Mouse (Mus musculus) left cerebral cortex, postnatal 4 days (tissue): ENCODE data around the gene Ccdc96. TPM values are rescaled to one million over a fixed set of nuclear protein-coding genes. Genes with fewer than 3 reads are reported as not detected.

Experiments used
- DNase-seq: peaks from one replicate; pipeline ENCODE4 v3.0.0-alpha.2; 2022
- intact Hi-C: fragments of 180-260 bp; cut with DNase I; formaldehyde crosslinking; loops from one replicate; pipeline ENCODE4 v1.15.1; 2025
- total RNA-seq, 2 experiments: library from RNA; stranded (reverse); gene quantifications; 2 replicates each; pipeline ENCODE4 v1.2.3; 2021

The Ccdc96 gene
- 1 to 10 TPM; 1.5 TPM for total RNA-seq

GRCm38 (mm10) chr5:36484171-36484990 lies at the start of gene Ccdc96, which contains the start of gene Tada2b:
Gene Ccdc96, plus strand, starts transcription at chr5:36484588.
Gene Tada2b, minus strand, starts transcription at chr5:36484285.
- DNase-seq: peak; percentile 99
- intact Hi-C loops: no loop called here

DNA sequence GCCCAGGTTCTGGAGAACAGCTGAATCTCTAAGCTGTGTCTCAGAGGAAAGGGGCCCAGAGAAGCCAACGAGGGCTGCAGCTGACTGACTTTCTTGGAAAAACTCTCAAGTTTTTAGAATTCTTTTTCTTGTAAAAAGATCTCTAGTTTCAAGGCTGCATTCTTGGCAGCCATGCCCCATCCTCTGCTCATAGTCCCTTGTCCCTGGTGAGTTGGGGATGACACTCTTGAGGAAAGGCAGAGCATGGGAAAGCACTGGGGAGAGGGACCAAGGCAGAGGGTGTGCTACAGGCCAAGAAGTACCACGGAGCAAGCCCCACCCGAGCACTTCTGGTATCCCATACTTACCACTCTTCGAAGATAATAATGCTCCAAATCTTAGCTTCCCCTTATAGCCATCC lies 47.5 kb upstream of the Ccdc96 start:
- no peak for DNase-seq
- intact Hi-C loops: no loop called here

DNA sequence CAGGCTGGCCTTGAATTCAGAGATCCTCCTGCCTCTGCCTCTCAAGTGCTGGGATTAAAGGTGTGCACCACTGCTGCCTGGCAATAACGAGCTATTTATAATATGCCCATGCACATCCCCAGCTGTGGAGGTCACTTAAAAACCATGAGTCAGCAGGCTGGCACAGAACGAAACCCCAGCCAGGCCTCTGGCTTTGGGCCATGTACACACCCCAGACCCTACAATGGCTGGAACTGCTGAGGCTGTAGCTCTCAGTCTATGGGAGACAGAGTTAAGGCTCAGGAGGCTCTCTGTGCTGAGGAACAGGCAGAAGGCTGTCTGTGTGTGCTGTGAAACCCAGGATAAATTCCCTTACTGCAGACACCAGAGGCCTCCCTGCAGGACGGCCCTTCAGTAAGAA lies 43.6 kb upstream of the Ccdc96 start:
- intact Hi-C loops: no loop called here

GRCm38 (mm10) chr5:36444611-36445010 lies 39.8 kb upstream of the Ccdc96 start:
- peak; percentile 17 for DNase-seq
- intact Hi-C loops: no loop called here

More for the DNA sequence above, 43.6 kb upstream of the Ccdc96 start:
- DNase-seq: no peak

GRCm38 (mm10) chr5:36445028-36445427 lies 39.4 kb upstream of the Ccdc96 start:
- intact Hi-C loops: no loop called here
- DNase-seq: peak; percentile 69

DNA sequence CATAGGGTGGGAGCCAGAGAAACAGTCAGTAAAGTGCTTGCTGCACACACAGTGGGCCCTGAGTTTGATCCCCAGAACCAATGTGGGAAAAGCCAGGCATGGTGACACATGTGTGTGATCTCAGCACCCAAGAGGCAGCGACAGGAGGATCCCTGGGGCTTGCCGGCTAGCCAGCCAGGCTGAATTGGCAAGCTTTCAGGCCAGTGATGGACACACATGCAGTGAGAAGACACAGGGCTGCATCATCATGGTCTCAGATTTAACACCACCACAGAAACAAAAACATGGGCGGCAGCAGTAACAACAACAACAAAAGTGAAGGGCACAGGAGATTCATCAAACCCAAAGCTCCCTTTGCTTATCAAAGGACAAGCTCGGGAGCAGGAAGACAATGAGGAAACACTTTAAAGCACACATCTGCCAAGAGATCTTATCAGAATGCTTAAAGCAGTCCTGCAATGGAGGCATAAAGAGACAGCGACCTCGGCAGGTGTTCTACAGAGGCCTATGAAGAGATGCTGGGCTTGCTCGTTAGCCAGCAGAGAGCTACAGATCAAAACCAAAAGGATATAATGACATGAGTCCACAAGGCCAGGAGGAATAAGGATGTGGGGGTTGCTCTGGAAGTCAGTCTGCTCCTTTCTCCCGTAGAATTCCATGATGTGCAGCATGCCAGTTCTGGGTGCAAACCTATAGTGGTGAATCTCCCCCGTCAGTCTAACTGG lies 38.1 kb upstream of the Ccdc96 start:
- intact Hi-C loops: no loop called here
- no peak for DNase-seq

DNA sequence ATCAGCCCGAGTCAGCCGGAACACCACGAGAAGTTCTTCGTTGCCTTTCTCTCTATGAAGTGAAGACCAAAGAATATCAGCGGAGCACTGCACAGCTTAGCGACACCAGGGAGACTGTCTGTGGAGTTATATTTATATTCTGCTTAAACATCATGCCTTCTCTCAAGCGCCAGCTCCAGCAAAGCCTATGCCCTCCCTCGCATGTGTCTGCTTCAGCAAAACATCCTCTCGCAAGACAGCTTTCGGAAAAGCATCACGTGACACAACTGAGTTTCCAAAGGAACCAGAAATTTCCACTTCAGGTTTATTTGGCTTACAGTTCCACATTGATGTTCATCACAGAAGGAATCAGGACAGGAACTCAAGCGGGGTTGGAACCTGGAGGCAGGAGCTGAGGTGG lies 36.5 kb upstream of the Ccdc96 start:
- DNase-seq: no peak
- intact Hi-C loops: no loop called here

DNA sequence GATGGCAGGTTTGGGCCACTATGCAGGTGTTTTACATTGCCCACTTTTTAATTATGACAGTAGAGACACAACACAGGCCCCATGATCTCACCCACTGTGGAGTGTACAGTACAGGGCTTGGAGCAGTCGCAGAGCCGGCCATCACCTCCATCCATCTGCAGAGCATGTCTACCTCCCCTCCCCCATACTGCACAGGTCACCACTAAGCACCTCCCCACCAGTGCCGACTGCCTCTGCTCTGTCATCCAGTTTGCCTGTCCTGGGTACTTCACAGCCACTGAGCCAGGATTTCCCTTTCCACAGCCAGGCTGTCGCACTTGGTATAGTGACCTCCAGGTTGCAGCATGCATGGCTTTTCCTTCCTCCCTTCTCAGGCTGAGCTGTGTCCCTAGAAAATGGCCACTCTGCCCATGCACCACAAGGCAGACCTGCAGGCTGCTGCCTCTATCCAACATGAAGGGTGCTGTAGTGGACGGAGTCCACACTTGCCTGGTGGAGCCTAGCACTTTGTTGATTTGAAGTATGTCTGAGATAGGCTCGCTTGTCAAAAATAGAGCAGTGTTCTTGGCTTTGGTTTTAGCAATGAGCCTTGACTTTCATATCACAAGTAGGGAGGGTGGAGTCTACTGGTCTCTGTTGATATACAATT lies 34.6 kb upstream of the Ccdc96 start:
- intact Hi-C loops: no loop called here
- DNase-seq: no peak

GRCm38 (mm10) chr5:36451119-36451518 lies 33.3 kb upstream of the Ccdc96 start:
- intact Hi-C loops: no loop called here
- DNase-seq: no peak

DNA sequence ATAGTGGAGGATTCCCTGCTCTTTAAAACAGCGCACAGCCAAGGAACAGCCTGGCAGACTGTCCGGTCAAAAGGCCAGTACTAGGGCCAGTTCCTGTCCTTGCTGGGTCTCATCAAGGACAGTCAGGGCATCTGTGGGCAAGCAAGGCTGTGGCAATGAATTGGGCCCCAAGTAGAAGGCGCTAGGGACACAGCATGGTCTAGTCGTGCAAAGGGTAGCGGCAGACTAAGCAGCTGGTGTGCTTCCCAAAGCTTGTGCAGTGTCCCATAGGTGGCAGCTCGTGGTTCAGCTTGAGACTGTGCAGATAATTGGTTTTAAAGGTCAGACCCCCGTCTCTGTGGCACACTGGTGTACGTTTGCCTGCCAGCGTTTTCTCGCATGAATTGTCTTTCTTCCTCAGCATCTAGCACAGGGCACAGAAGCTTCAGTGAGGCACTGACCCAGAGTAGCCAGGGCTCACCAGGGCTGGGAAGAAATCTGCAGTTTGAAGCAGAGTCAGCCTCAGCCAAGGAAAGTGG lies 32.5 kb upstream of the Ccdc96 start:
- peak; percentile 25 for DNase-seq

DNA sequence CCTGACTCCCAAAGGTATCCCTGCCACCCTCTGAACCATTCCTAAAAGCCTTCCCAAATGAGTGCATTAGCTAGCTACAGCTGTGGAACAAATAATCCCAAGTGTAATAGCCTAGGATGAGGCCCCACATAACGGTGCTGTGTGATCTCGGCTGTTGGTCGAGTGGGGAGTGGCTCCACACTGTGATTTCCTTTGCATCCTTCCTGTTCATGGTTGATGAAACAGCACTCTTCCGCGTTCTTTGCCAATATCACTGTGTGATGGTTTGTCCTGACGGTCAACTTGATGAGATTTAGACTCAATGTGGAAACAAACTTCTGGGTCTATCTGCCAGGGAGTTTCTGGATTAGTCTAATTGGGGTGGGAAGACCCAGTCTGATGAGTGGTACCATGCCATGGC lies 31.6 kb upstream of the Ccdc96 start:
- intact Hi-C loops: no loop called here
- no peak for DNase-seq

More for the DNA sequence above, 32.5 kb upstream of the Ccdc96 start:
- intact Hi-C loops: no loop called here

DNA sequence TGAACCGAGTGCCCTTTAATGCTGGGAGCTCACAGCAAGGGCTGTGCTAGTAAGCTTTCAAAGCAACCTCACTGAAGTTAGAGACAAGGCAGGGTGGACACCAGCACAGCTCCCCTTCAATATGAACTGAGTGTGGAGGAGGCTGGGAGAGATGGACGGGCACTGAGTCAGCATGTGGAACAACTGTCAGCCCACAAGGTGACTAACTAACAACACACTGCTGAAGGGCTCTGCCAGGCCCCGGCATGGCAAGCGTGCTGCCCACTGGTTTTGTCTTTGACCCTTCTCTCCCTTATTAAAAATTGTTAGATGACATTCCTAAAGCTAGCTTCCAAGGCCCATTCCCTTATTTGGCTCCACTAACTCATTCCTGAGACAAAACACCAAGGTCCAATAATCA lies 26.7 kb upstream of the Ccdc96 start:
- no peak for DNase-seq
- intact Hi-C loops: no loop called here

GRCm38 (mm10) chr5:36458926-36459325 lies 25.5 kb upstream of the Ccdc96 start:
- DNase-seq: no peak

GRCm38 (mm10) chr5:36460712-36461111 lies 23.7 kb upstream of the Ccdc96 start:
- DNase-seq: no peak
- intact Hi-C loops: no loop called here

More at GRCm38 (mm10) chr5:36458926-36459325, 25.5 kb upstream of the Ccdc96 start:
- intact Hi-C loops: no loop called here

DNA sequence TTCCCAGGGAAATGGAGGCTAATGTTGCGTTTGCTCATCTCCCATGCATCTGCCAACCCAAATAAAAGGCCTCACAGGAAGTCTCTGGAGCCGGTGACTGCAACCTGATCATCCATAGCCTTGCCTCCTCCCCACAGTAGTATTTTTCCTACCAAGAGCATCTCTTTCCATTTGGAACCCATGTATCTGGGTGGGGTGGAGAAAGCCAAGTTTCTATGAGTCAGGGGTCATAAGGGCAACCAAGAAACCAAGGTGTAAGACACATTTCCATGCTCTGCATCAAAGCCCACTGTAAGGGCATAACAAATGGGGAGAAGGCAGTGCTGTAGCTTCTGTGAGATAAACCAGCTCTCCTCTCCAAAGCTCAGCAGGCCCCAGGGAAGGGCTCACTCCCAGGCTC lies 23.2 kb upstream of the Ccdc96 start:
- no peak for DNase-seq
- intact Hi-C loops: no loop called here

DNA sequence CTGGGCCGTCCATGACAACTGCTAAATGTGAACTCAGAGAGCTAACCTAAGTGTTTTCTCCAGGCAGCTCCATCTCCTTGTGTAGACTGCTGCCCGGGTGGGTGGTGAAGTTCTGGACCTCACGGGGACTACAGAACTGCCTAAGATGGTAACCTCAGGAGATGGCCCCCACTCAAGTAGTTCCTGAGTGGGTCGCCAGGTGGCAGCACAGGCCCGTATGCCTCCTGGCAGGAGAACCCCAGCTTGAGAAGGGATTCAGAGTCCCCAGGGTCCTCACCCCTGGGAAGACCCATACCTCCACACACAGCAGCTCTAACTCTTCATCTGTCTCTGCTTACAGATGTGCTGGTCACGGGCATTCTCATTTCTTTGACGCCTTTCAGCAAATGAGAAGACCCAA lies 21.6 kb upstream of the Ccdc96 start:
- peak; percentile 74 for DNase-seq
- intact Hi-C loops: no loop called here

GRCm38 (mm10) chr5:36463391-36463790 lies 21.0 kb upstream of the Ccdc96 start:
- DNase-seq: no peak
- intact Hi-C loops: no loop called here

- intact Hi-C loops: no loop called here
- DNase-seq: peak; percentile 98
Observed at GRCm38 (mm10) chr5:36464709-36465661, 19.4 kb upstream of the Ccdc96 start, which contains the start of gene Grpel1. Gene Grpel1, plus strand, starts transcription at chr5:36464998.

DNA sequence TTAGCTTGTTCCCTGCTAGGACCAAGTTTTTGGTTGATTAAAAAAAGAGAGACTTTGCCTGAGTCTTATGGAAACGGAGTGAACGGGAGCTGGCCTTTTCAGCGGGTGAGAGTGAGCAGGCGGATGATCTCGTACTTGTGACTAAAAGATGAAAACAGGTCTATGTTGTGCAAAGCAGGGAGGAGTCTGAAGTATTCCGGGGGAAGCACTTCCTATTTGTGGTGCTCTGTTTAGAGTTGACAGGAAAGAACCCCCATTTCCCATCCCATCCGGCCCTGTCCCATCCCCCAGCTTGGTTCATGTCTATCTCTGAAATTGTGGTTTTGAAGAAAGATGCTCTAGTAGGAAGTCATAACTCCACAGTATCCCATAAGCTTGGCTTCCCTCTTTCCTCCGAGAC lies 18.5 kb upstream of the Ccdc96 start:
- DNase-seq: no peak
- intact Hi-C loops: no loop called here

DNA sequence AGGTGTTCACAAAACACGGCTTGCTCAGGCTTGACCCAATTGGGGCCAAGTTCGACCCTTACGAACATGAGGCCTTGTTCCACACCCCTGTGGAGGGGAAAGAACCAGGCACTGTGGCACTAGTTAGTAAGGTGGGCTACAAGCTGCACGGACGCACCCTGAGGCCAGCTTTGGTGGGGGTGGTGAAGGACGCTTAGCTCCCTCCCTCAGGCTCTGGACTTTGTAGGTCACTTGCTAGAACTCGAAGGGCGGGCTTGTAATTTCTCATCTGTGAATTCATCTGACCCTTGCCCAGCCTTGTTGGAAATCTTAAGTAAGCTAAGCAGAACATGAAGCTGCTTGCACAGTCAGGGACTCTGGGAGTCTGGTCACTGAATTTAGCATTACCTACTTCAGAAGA lies 13.2 kb upstream of the Ccdc96 start:
- intact Hi-C loops: loop anchor here (10.0 kb wide), 1 partner anchor 274 kb away; the partner anchor contains the start of gene Bloc1s4
- DNase-seq: no peak
